Mouse (Mus musculus) heart, postnatal 0 days (tissue): ENCODE results near the gene Stat4.

Experiments
- CTCF ChIP-seq: IDR thresholded peaks from 2 replicates; pipeline ENCODE4 v1.5.1; 2016; ENCODE audit warnings: antibody characterized with exemption, control low read depth, low read depth
- EP300 ChIP-seq: IDR thresholded peaks from 2 replicates; pipeline ENCODE4 v1.6.1; 2016; ENCODE audit warnings: antibody characterized with exemption, low read depth

GRCm38 (mm10) chr1:52034816-52035752, 48.1 kb downstream of the Stat4 start:
- TF ChIP-seq EP300 (no peak), CTCF (no peak)
